Mouse (Mus musculus): ENCODE results near the gene Ucp2. TPM values are rescaled to one million over a fixed set of nuclear protein-coding genes. Genes with fewer than 3 reads are reported as not detected.

Gene Ucp2
- polyA plus RNA-seq, 1 experiment, result 387 TPM

- Histone ChIP-seq H3K4me2 (ENCODE audit: low read depth) (no peak overlapping the region), H3K4me3 (no peak overlapping the region), H3ac (ENCODE audit: control insufficient read depth, insufficient read length) (no peak overlapping the region), H3K36me3 (ENCODE audit: control insufficient read depth, insufficient read depth) (peaks cover under 1% of the 10 kb centered on the region), H3K27me3 (ENCODE audit: control insufficient read depth, insufficient read depth, insufficient read length) (no peaks in the 10 kb centered on the region), H3K79me2 (ENCODE audit: control insufficient read depth, insufficient read depth) (no peaks in the 10 kb centered on the region)
- no peak for TF ChIP-seq POLR2AphosphoS2 (IDR thresholded peaks at IDR 0.05; ENCODE audit: insufficient read length, low read depth)
- TF ChIP-seq SRF (IDR thresholded peaks at IDR 0.05; ENCODE audit: control insufficient read depth, insufficient read length, low read depth), result no peak
- no peak for TF ChIP-seq TCF3 (IDR thresholded peaks at IDR 0.05; ENCODE audit: insufficient read length, low read depth)
- no peak for TF ChIP-seq POLR2A (IDR thresholded peaks at IDR 0.05; ENCODE audit: insufficient read length, low read depth)
- no peak for TF ChIP-seq E2F4 (IDR thresholded peaks at IDR 0.05; ENCODE audit: insufficient read depth)
- no peak for TF ChIP-seq MYOD1 (IDR thresholded peaks at IDR 0.05; ENCODE audit: control insufficient read depth in 1 of 3, insufficient read length in 2 of 3, low read depth in 2 of 3)
- TF ChIP-seq CEBPB (IDR thresholded peaks at IDR 0.05; ENCODE audit: insufficient read depth, poor library complexity, severe bottlenecking), result no peak
- TF ChIP-seq USF1 (IDR thresholded peaks at IDR 0.05; ENCODE audit: low read depth), result no peak
- TF ChIP-seq MYOG (IDR thresholded peaks at IDR 0.05; ENCODE audit: control insufficient read depth in 1 of 3, insufficient read depth in 1 of 3, insufficient read length in 2 of 3, low read depth in 2 of 3), result no peak
- TF ChIP-seq MAX (IDR thresholded peaks at IDR 0.05; ENCODE audit: low read depth), result no peak
- no peak for TF ChIP-seq REST (IDR thresholded peaks at IDR 0.05; ENCODE audit: insufficient read depth, insufficient read length)
- no peak for TF ChIP-seq TCF12 (IDR thresholded peaks at IDR 0.05; ENCODE audit: insufficient read depth, poor library complexity, severe bottlenecking)
These were observed 41.1 kb downstream of the Ucp2 start for GRCm38 (mm10) chr7:100534216-100534615.

GRCm38 (mm10) chr7:100535831-100536230 is 42.7 kb downstream of the Ucp2 start:
- Histone ChIP-seq H3K27me3 (ENCODE audit: control insufficient read depth, insufficient read depth, insufficient read length) (no peaks in the 10 kb centered on the region), H3K36me3 (ENCODE audit: control insufficient read depth, insufficient read depth) (peaks cover 6% of the 10 kb centered on the region), H3ac (ENCODE audit: control insufficient read depth, insufficient read length) (no peak overlapping the region), H3K79me2 (ENCODE audit: control insufficient read depth, insufficient read depth) (no peaks in the 10 kb centered on the region), H3K4me2 (ENCODE audit: low read depth) (no peak overlapping the region), H3K4me3 (no peak overlapping the region)
- no peak for TF ChIP-seq REST (IDR thresholded peaks at IDR 0.05; ENCODE audit: insufficient read depth, insufficient read length)
- no peak for TF ChIP-seq MAX (IDR thresholded peaks at IDR 0.05; ENCODE audit: low read depth)

- H3K36me3 ChIP-seq (ENCODE audit: control insufficient read depth, insufficient read depth), result peaks cover 6% of the 10 kb centered on the region
- H3K79me2 ChIP-seq (ENCODE audit: control insufficient read depth, insufficient read depth), result no peaks in the 10 kb centered on the region
- peak; percentile 71 for TF ChIP-seq POLR2A (IDR thresholded peaks at IDR 0.05; ENCODE audit: insufficient read length, low read depth)
- TF ChIP-seq TCF3 (IDR thresholded peaks at IDR 0.05; ENCODE audit: insufficient read length, low read depth), result no peak
- no peaks in the 10 kb centered on the region for H3K27me3 ChIP-seq (ENCODE audit: control insufficient read depth, insufficient read depth, insufficient read length)
- H3K4me2 ChIP-seq (ENCODE audit: low read depth), result peak within 1 kb of the TSS; percentile 83
- H3ac ChIP-seq (ENCODE audit: control insufficient read depth, insufficient read length), result peak within 1 kb of the TSS; percentile 81
- peak within 1 kb of the TSS; percentile 63 for H3K4me3 ChIP-seq
These were observed 43.8 kb downstream of the Ucp2 start, which contains the start of gene Coa4 for GRCm38 (mm10) chr7:100536804-100537518. Gene Coa4, plus strand, starts transcription at chr7:100537071.

GRCm38 (mm10) chr7:100537519-100537902 is 44.4 kb downstream of the Ucp2 start:
- Histone ChIP-seq H3K27me3 (ENCODE audit: control insufficient read depth, insufficient read depth, insufficient read length) (no peaks in the 10 kb centered on the region), H3K36me3 (ENCODE audit: control insufficient read depth, insufficient read depth) (peaks cover 6% of the 10 kb centered on the region), H3K79me2 (ENCODE audit: control insufficient read depth, insufficient read depth) (no peaks in the 10 kb centered on the region), H3K4me3 (peak overlapping the region; percentile 63), H3K4me2 (ENCODE audit: low read depth) (peak overlapping the region; percentile 81), H3ac (ENCODE audit: control insufficient read depth, insufficient read length) (peak overlapping the region; percentile 81)
- no peak for TF ChIP-seq MYOG (IDR thresholded peaks at IDR 0.05; ENCODE audit: control insufficient read depth in 1 of 3, insufficient read depth in 1 of 3, insufficient read length in 2 of 3, low read depth in 2 of 3)
- no peak for TF ChIP-seq TCF12 (IDR thresholded peaks at IDR 0.05; ENCODE audit: insufficient read depth, poor library complexity, severe bottlenecking)
- TF ChIP-seq POLR2A (IDR thresholded peaks at IDR 0.05; ENCODE audit: insufficient read length, low read depth), result no peak

GRCm38 (mm10) chr7:100539516-100539915 is 46.4 kb downstream of the Ucp2 start:
- TF ChIP-seq POLR2A (IDR thresholded peaks at IDR 0.05; ENCODE audit: insufficient read length, low read depth) (no peak), REST (IDR thresholded peaks at IDR 0.05; ENCODE audit: insufficient read depth, insufficient read length) (no peak), CEBPB (IDR thresholded peaks at IDR 0.05; ENCODE audit: insufficient read depth, poor library complexity, severe bottlenecking) (no peak), MYOD1 (IDR thresholded peaks at IDR 0.05; ENCODE audit: control insufficient read depth in 1 of 3, insufficient read length in 2 of 3, low read depth in 2 of 3) (no peak), TCF3 (IDR thresholded peaks at IDR 0.05; ENCODE audit: insufficient read length, low read depth) (no peak), SRF (IDR thresholded peaks at IDR 0.05; ENCODE audit: control insufficient read depth, insufficient read length, low read depth) (no peak), POLR2AphosphoS2 (IDR thresholded peaks at IDR 0.05; ENCODE audit: insufficient read length, low read depth) (no peak), E2F4 (IDR thresholded peaks at IDR 0.05; ENCODE audit: insufficient read depth) (no peak), MYOG (IDR thresholded peaks at IDR 0.05; ENCODE audit: control insufficient read depth in 1 of 3, insufficient read depth in 1 of 3, insufficient read length in 2 of 3, low read depth in 2 of 3) (no peak), USF1 (IDR thresholded peaks at IDR 0.05; ENCODE audit: low read depth) (no peak), MAX (IDR thresholded peaks at IDR 0.05; ENCODE audit: low read depth) (no peak), TCF12 (IDR thresholded peaks at IDR 0.05; ENCODE audit: insufficient read depth, poor library complexity, severe bottlenecking) (no peak)
- Histone ChIP-seq H3K4me3 (no peak overlapping the region), H3K27me3 (ENCODE audit: control insufficient read depth, insufficient read depth, insufficient read length) (no peaks in the 10 kb centered on the region), H3K36me3 (ENCODE audit: control insufficient read depth, insufficient read depth) (peaks cover 6% of the 10 kb centered on the region), H3ac (ENCODE audit: control insufficient read depth, insufficient read length) (no peak overlapping the region), H3K4me2 (ENCODE audit: low read depth) (no peak overlapping the region), H3K79me2 (ENCODE audit: control insufficient read depth, insufficient read depth) (no peaks in the 10 kb centered on the region)
